Comparison of ENCODE assay signal across 25 mouse cellular contexts in genomic region chr11:61161121-61161520, GRCm38 (mm10). TPM values are rescaled to one million over a fixed set of nuclear protein-coding genes. Genes with fewer than 3 reads are reported as not detected.
A peak's percentile ranks its signal among the peaks of the same experiment; 100 is the strongest.
DNase-seq lines count a peak whose midpoint lies in the region; ATAC-seq and TF ChIP-seq lines count a peak whose summit lies in the region.
"Had no signal": no experiment of that assay in that cellular context is flagged by ENCODE, and none has a peak within 500 bp of the region (broad histone marks: within the 10 kb centered on the region; RNA-seq: fewer than 3 reads in every experiment).

No protein-coding gene starts in this region.

- H3K9ac ChIP-seq in heart, adult 2 months (ENCODE audit: low read depth, low read length): no peak overlapping the region

- intact Hi-C loops in heart, adult 2 months (cut with DNase I): no loop called here
- intact Hi-C loops in gastrocnemius, postnatal 14 days (cut with DNase I; ENCODE audit: low total_unique reads): no loop called here

- TF ChIP-seq POLR2A in heart, adult 2 months (IDR thresholded peaks at IDR 0.05; ENCODE audit: insufficient read depth, low read depth, low read length): no peak

- no peaks in the 10 kb centered on the region for H3K79me2 ChIP-seq in heart, adult 2 months (replicated peaks; ENCODE audit: control insufficient read depth, insufficient read depth, low read length)

- TF ChIP-seq CTCF in heart, adult 2 months (IDR thresholded peaks at IDR 0.05): no peak

- WGBS in heart, adult 2 months: 95% methylated on average over 13 of the region's 13 CpGs
- 91% methylated on average over 13 of the region's 13 CpGs for WGBS in heart, embryonic 10.5 days

- ATAC-seq in megakaryocyte, adult 5-6 weeks (ENCODE audit: poor library complexity, severe bottlenecking): no peak
- ATAC-seq: activated CD4-positive, CD25-positive, alpha-beta regulatory T cell, adult 4 months; Patski had no signal

- H3K27me3 ChIP-seq in heart, adult 2 months (ENCODE audit: control insufficient read depth, insufficient read depth, low read length): no peaks in the 10 kb centered on the region
- H3K27me3 ChIP-seq in heart, embryonic 10.5 days (ENCODE audit: insufficient read depth, poor library complexity, severe bottlenecking): no peaks in the 10 kb centered on the region
- H3K27me3 ChIP-seq in megakaryocyte, embryonic 14.5 days (replicated peaks): no peaks in the 10 kb centered on the region
- H3K27me3 ChIP-seq: CH12.LX, Patski had no signal

- peak; percentile 80 for DNase-seq in heart, adult 11 months
- no peak for DNase-seq in heart, adult 2 months
- DNase-seq in heart, embryonic 10.5 days (ENCODE audit: low spot score): peak; percentile 52
- no peak for DNase-seq in heart, adult 18-20 months
- peak; percentile 29 for DNase-seq in ZHBTc4 (ENCODE audit: low read depth, low spot score)
- DNase-seq in gastrocnemius, postnatal 14 days: no peak
- DNase-seq: adrenal gland, adult 2 months; adrenal gland, adult 8-10 months; adrenal gland, postnatal 10 days; adrenal gland, postnatal 14 days; adrenal gland, postnatal 25 days; adrenal gland, postnatal 36 days; B cell, adult 2 months; cerebellum, adult 11 months; cerebellum, adult 11-12 months; cerebellum, adult 18-20 months had no signal

- no peak overlapping the region for H3K27ac ChIP-seq in heart, adult 2 months
- no peak overlapping the region for H3K27ac ChIP-seq in heart, embryonic 10.5 days

- no peak overlapping the region for H3K4me3 ChIP-seq in heart, adult 2 months
- no peak overlapping the region for H3K4me3 ChIP-seq in heart, embryonic 10.5 days
- H3K4me3 ChIP-seq in megakaryocyte, embryonic 14.5 days (replicated peaks): peak overlapping the region; percentile 30

- H3K36me3 ChIP-seq in heart, adult 2 months (ENCODE audit: control insufficient read depth, insufficient read depth, low read length): no peaks in the 10 kb centered on the region
- H3K36me3 ChIP-seq in heart, embryonic 10.5 days: peaks cover 100% of the 10 kb centered on the region
- peaks cover 100% of the 10 kb centered on the region for H3K36me3 ChIP-seq in megakaryocyte, embryonic 14.5 days (replicated peaks; ENCODE audit: low read length)

- peaks cover 2% of the 10 kb centered on the region; the same call in 1 of the 2 replicates for H3K4me1 ChIP-seq in heart, adult 2 months (ENCODE audit: control insufficient read depth, insufficient read depth, low read length)
- H3K4me1 ChIP-seq in heart, embryonic 10.5 days: no peaks in the 10 kb centered on the region
- peaks cover 36% of the 10 kb centered on the region for H3K4me1 ChIP-seq in megakaryocyte, embryonic 14.5 days

- no peak for TF ChIP-seq EP300 in heart, adult 2 months (IDR thresholded peaks at IDR 0.05; ENCODE audit: insufficient read depth, low read depth, low read length)

- no peaks in the 10 kb centered on the region for H3K9me3 ChIP-seq in heart, embryonic 10.5 days
- no peaks in the 10 kb centered on the region for H3K9me3 ChIP-seq in megakaryocyte, embryonic 14.5 days
- H3K9me3 ChIP-seq: G1E had no signal

RNA-seq across cellular contexts. Expression of gene Usp22, which starts 13.7 kb away (rescaled TPM):
- total RNA-seq in heart, adult 2 months (2021): 10 to 100 TPM; 21.7 to 27.1 TPM
- polyA plus RNA-seq in heart, adult 2 months (2012; rRNA removed): 22.6 and 26.7 TPM in 2 replicates
- 105 and 106 TPM in 2 replicates for polyA plus RNA-seq in heart, embryonic 10.5 days (2016; fragmentation: Nextera tagmentation; extraction: Ambion mirVana)
- total RNA-seq in heart, adult 18-20 months (2021): 10 to 100 TPM; 26.2 to 27.6 TPM
- 6.4 and 11.4 TPM in 2 replicates for polyA plus RNA-seq in megakaryocyte, embryonic 14.5 days (2012; ENCODE audit: insufficient read depth, low replicate concordance)
- total RNA-seq in megakaryocyte, adult 5-6 weeks (2015): 22.8 and 28.6 TPM in 2 replicates
- 40.3 and 47.4 TPM in 2 replicates for total RNA-seq in megakaryocyte, adult 5-6 weeks (2017)
- 10 to 100 TPM; 18.3 to 23.8 TPM for total RNA-seq in gastrocnemius, postnatal 14 days (2021)

RNA-seq across cellular contexts. Expression of gene Tnfrsf13b, which starts 34.6 kb away (rescaled TPM):
- total RNA-seq in heart, adult 2 months (2021): under 1 TPM; 0.25 to 0.70 TPM
- polyA plus RNA-seq in heart, adult 2 months (2012; rRNA removed): 1.5 and 4.4 TPM in 2 replicates
- polyA plus RNA-seq in heart, embryonic 10.5 days (2016; fragmentation: Nextera tagmentation; extraction: Ambion mirVana): 1.1 and 1.2 TPM in 2 replicates
- total RNA-seq in heart, adult 18-20 months (2021): 1 to 10 TPM in 1 of 2 experiments, under 1 TPM in 1; 0.50 to 1.5 TPM
- 28.3 and 47.0 TPM in 2 replicates for polyA plus RNA-seq in megakaryocyte, embryonic 14.5 days (2012; ENCODE audit: insufficient read depth, low replicate concordance)
- total RNA-seq in megakaryocyte, adult 5-6 weeks (2015): 59.3 and 72.4 TPM in 2 replicates
- total RNA-seq in megakaryocyte, adult 5-6 weeks (2017): 82.6 and 119 TPM in 2 replicates
- total RNA-seq in gastrocnemius, postnatal 14 days (2021): under 1 TPM; 0.29 to 0.37 TPM
- polyA plus RNA-seq: C2C12, Patski had no signal

RNA-seq across cellular contexts. Expression of gene Aldh3a1, which starts 46.2 kb away (rescaled TPM):
- 1 to 10 TPM; 1.0 to 1.6 TPM for total RNA-seq in heart, adult 2 months (2021)
- 1.1 and 3.3 TPM in 2 replicates for polyA plus RNA-seq in heart, adult 2 months (2012; rRNA removed)
- not detected in 2 replicates for polyA plus RNA-seq in heart, embryonic 10.5 days (2016; fragmentation: Nextera tagmentation; extraction: Ambion mirVana)
- 1 to 10 TPM in 1 of 2 experiments, under 1 TPM in 1; 0.60 to 2.9 TPM for total RNA-seq in heart, adult 18-20 months (2021)
- polyA plus RNA-seq in megakaryocyte, embryonic 14.5 days (2012; ENCODE audit: insufficient read depth, low replicate concordance): 0.35 TPM in 1 of 2 replicates, not detected in the other
- not detected in 2 replicates for total RNA-seq in megakaryocyte, adult 5-6 weeks (2015)
- total RNA-seq in megakaryocyte, adult 5-6 weeks (2017): not detected in 2 replicates
- total RNA-seq in gastrocnemius, postnatal 14 days (2021): under 1 TPM in 1 of 2 experiments, not detected in 1; 0.23 TPM
- total RNA-seq: adrenal gland, postnatal 14 days; adrenal gland, postnatal 4 days had no signal
- polyA plus RNA-seq: activated CD4-positive, CD25-positive, alpha-beta regulatory T cell, adult 4 months; CD4-positive, CD25-positive, alpha-beta regulatory T cell, adult 4 months; G1E; Patski had no signal

Comparison
In these comparisons a context has a peak if more than half of its experiments do, and no peak if none do; other contexts are left out.
1. DNase-seq: peak in heart, adult 11 months (single experiment), heart, embryonic 10.5 days (single experiment) and ZHBTc4 (single experiment); none in heart, adult 2 months (0 of 2), heart, adult 18-20 months (0 of 2) and gastrocnemius, postnatal 14 days (single experiment).
2. RNA of gene Tnfrsf13b, which starts 34.6 kb away (total RNA-seq): 59.3 to 119 TPM in megakaryocyte, adult 5-6 weeks; 0.50 to 1.5 TPM in heart, adult 18-20 months, 0.25 to 0.70 TPM in heart, adult 2 months and 0.29 to 0.37 TPM in gastrocnemius, postnatal 14 days; every median in the first group is over 10 times any median in the second.